Mouse (Mus musculus) bone marrow, adult 2 months (tissue): Measurements from ENCODE around the gene Trim42.

Experiments used
- CTCF ChIP-seq: fragments of 200-500 bp; IDR thresholded peaks from 2 replicates; pipeline ENCODE4 v1.5.1; 2011; ENCODE audit warnings: low read length, control low read depth; ENCODE audit not compliant: control insufficient read depth, insufficient read depth
- POLR2A ChIP-seq: fragments of 200-500 bp; IDR thresholded peaks from 2 replicates; pipeline ENCODE4 v1.6.1; 2011; ENCODE audit warnings: low read depth, mild to moderate bottlenecking, control low read depth, low read length, borderline replicate concordance; ENCODE audit not compliant: control insufficient read depth

- no peak for TF ChIP-seq POLR2A
- TF ChIP-seq CTCF: no peak
These were observed 46.9 kb downstream of the Trim42 start for GRCm38 (mm10) chr9:97322846-97323245.
